Mouse (Mus musculus) kidney, embryonic 16.5 days (tissue): Measurements from ENCODE around the gene Amhr2. TPM values are rescaled to one million over a fixed set of nuclear protein-coding genes. Genes with fewer than 3 reads are reported as not detected.

Experiments used
- ATAC-seq: fragments of 200-750 bp; cut with Nextera tagmentation; 2 replicates; pipeline ENCODE4 v1.8.0; 2017; ENCODE audit warnings: moderate TSS enrichment; ENCODE audit not compliant: low FRiP score, low TSS enrichment
- H3K27ac ChIP-seq: fragments of 300-500 bp; sonication (generic); 2 replicates; pipeline ENCODE4 v1.5.1; 2014; ENCODE audit warnings: low read length
- H3K27me3 ChIP-seq: fragments of 300-500 bp; sonication (generic); 2 replicates; pipeline ENCODE4 v1.6.1; 2014; ENCODE audit warnings: low read length, control low read depth, mixed read lengths; ENCODE audit not compliant: insufficient read depth
- H3K36me3 ChIP-seq: fragments of 300-500 bp; sonication (generic); 2 replicates; pipeline ENCODE4 v1.6.1; 2014; ENCODE audit warnings: low read length, control low read depth, mixed read lengths; ENCODE audit not compliant: insufficient read depth
- H3K4me1 ChIP-seq: fragments of 300-500 bp; sonication (generic); 2 replicates; pipeline ENCODE4 v1.6.1; 2014; ENCODE audit warnings: low read length, control low read depth, mixed read lengths; ENCODE audit not compliant: insufficient read depth
- H3K4me2 ChIP-seq: fragments of 300-500 bp; sonication (generic); replicated peaks from 2 replicates; pipeline ENCODE4 v1.6.1; 2014; ENCODE audit warnings: low read depth, low read length
- H3K4me3 ChIP-seq: fragments of 300-500 bp; sonication (generic); 2 replicates; pipeline ENCODE4 v1.5.1; 2014; ENCODE audit warnings: mild to moderate bottlenecking, low read length
- H3K9ac ChIP-seq: fragments of 300-500 bp; sonication (generic); replicated peaks from 2 replicates; pipeline ENCODE4 v1.6.1; 2014; ENCODE audit warnings: low read length
- H3K9me3 ChIP-seq: fragments of 300-500 bp; sonication (generic); 2 replicates; pipeline ENCODE4 v1.6.1; 2016; ENCODE audit warnings: low read length, control low read depth
- WGBS: fragments of 180-500 bp; shearing (Covaris S2); extraction: QIAGEN DNeasy Blood & Tissue Kit; methylation state at CpG from one replicate; pipeline ENCODE4 v1.1.7; 2014; 5-methylcytosine and 5-hydroxymethylcytosine counted together
- polyA plus RNA-seq: library from polyadenylated mRNA; unstranded; fragments of >200 nt; fragmentation: Nextera tagmentation; extraction: Ambion mirVana; gene quantifications from 2 replicates; pipeline ENCODE4 v1.2.1, GENCODE M21; 2015

Amhr2 gene
- polyA plus RNA-seq, 1 experiment from 2014 or later, result 1.7 TPM

GRCm38 (mm10) chr15:102421437-102421836 is 23.7 kb upstream of the Amhr2 start:
- Histone ChIP-seq H3K27me3 (no peaks in the 10 kb centered on the region), H3K9me3 (no peaks in the 10 kb centered on the region), H3K27ac (no peak overlapping the region), H3K9ac (no peak overlapping the region), H3K4me3 (no peak overlapping the region), H3K36me3 (peaks cover 25% of the 10 kb centered on the region), H3K4me1 (0 out of 2 replicates have a peak, but pooled peaks cover 4% of the 10 kb centered on the region), H3K4me2 (no peak overlapping the region)
- WGBS, result 57% methylated on average over 3 of the region's 3 CpGs
- ATAC-seq, result no peak

- H3K4me2 ChIP-seq, result no peak overlapping the region
- WGBS, result 97% methylated on average over 2 of the region's 2 CpGs
- H3K9ac ChIP-seq, result no peak overlapping the region
- no peaks in the 10 kb centered on the region for H3K9me3 ChIP-seq
- no peak overlapping the region for H3K27ac ChIP-seq
- H3K4me1 ChIP-seq, result 0 out of 2 replicates have a peak, but pooled peaks cover 4% of the 10 kb centered on the region
- no peak overlapping the region for H3K4me3 ChIP-seq
- H3K27me3 ChIP-seq, result no peaks in the 10 kb centered on the region
- H3K36me3 ChIP-seq, result peaks cover 36% of the 10 kb centered on the region
- no peak for ATAC-seq
Measured at GRCm38 (mm10) chr15:102423602-102424240, 21.4 kb upstream of the Amhr2 start.

- Histone ChIP-seq H3K27ac (no peak overlapping the region), H3K9me3 (no peaks in the 10 kb centered on the region), H3K27me3 (no peaks in the 10 kb centered on the region), H3K4me3 (no peak overlapping the region), H3K4me1 (0 out of 2 replicates have a peak, but pooled peaks cover 4% of the 10 kb centered on the region), H3K4me2 (no peak overlapping the region), H3K9ac (no peak overlapping the region), H3K36me3 (peaks cover 44% of the 10 kb centered on the region)
- 81% methylated on average over 2 of the region's 2 CpGs for WGBS
- no peak for ATAC-seq
Measured at GRCm38 (mm10) chr15:102424657-102425056, 20.5 kb upstream of the Amhr2 start.

GRCm38 (mm10) chr15:102426963-102427362 is 18.2 kb upstream of the Amhr2 start:
- Histone ChIP-seq H3K27me3 (no peaks in the 10 kb centered on the region), H3K9me3 (no peaks in the 10 kb centered on the region), H3K4me1 (no peaks in the 10 kb centered on the region), H3K27ac (no peak overlapping the region), H3K4me3 (no peak overlapping the region), H3K9ac (no peak overlapping the region), H3K4me2 (no peak overlapping the region), H3K36me3 (peaks cover 58% of the 10 kb centered on the region)
- ATAC-seq, result no peak
- WGBS, result 97% methylated on average over 1 of the region's 1 CpGs

- Histone ChIP-seq H3K4me2 (no peak overlapping the region), H3K9ac (no peak overlapping the region), H3K27me3 (no peaks in the 10 kb centered on the region), H3K27ac (no peak overlapping the region), H3K9me3 (no peaks in the 10 kb centered on the region), H3K4me3 (no peak overlapping the region), H3K36me3 (peaks cover 61% of the 10 kb centered on the region), H3K4me1 (no peaks in the 10 kb centered on the region)
- WGBS, result 80% methylated on average over 1 of the region's 1 CpGs
- no peak for ATAC-seq
Measured at GRCm38 (mm10) chr15:102432046-102432445, 13.1 kb upstream of the Amhr2 start.

GRCm38 (mm10) chr15:102433173-102433572 is 12.0 kb upstream of the Amhr2 start:
- Histone ChIP-seq H3K27ac (no peak overlapping the region), H3K9ac (no peak overlapping the region), H3K4me3 (no peak overlapping the region), H3K36me3 (peaks cover 55% of the 10 kb centered on the region), H3K4me1 (no peaks in the 10 kb centered on the region), H3K27me3 (no peaks in the 10 kb centered on the region), H3K9me3 (no peaks in the 10 kb centered on the region), H3K4me2 (no peak overlapping the region)
- WGBS, result 92% methylated on average over 4 of the region's 4 CpGs
- no peak for ATAC-seq

- no peak overlapping the region for H3K4me2 ChIP-seq
- WGBS, result 48% methylated on average over 2 of the region's 2 CpGs
- no peaks in the 10 kb centered on the region for H3K9me3 ChIP-seq
- H3K4me1 ChIP-seq, result 0 out of 2 replicates have a peak, but pooled peaks cover 3% of the 10 kb centered on the region
- ATAC-seq, result 0 out of 2 replicates have a peak, but pooled peaks have one; percentile 15
- H3K9ac ChIP-seq, result no peak overlapping the region
- no peak overlapping the region for H3K4me3 ChIP-seq
- H3K27ac ChIP-seq, result no peak overlapping the region
- H3K27me3 ChIP-seq, result no peaks in the 10 kb centered on the region
- no peaks in the 10 kb centered on the region for H3K36me3 ChIP-seq
Measured at GRCm38 (mm10) chr15:102442490-102442889, 2.7 kb upstream of the Amhr2 start.

GRCm38 (mm10) chr15:102446448-102446847 is 1.3 kb downstream of the Amhr2 start:
- no peaks in the 10 kb centered on the region for H3K9me3 ChIP-seq
- H3K9ac ChIP-seq, result no peak overlapping the region
- H3K4me3 ChIP-seq, result no peak overlapping the region
- no peak overlapping the region for H3K4me2 ChIP-seq
- ATAC-seq, result no peak
- H3K27ac ChIP-seq, result no peak overlapping the region
- WGBS, result 44% methylated on average over 5 of the region's 6 CpGs
- no peaks in the 10 kb centered on the region for H3K27me3 ChIP-seq
- H3K36me3 ChIP-seq, result no peaks in the 10 kb centered on the region
- H3K4me1 ChIP-seq, result 0 out of 2 replicates have a peak, but pooled peaks cover 3% of the 10 kb centered on the region

- 33% methylated on average over 8 of the region's 8 CpGs for WGBS
- no peak overlapping the region for H3K4me3 ChIP-seq
- ATAC-seq, result no peak
Measured at GRCm38 (mm10) chr15:102449366-102449765, 4.2 kb downstream of the Amhr2 start.

GRCm38 (mm10) chr15:102450928-102451327 is 5.8 kb downstream of the Amhr2 start:
- Histone ChIP-seq H3K27ac (no peak overlapping the region), H3K4me2 (0 out of 2 replicates have a peak overlapping the region, but pooled peaks have one; percentile 4), H3K4me3 (no peak overlapping the region), H3K9ac (no peak overlapping the region), H3K27me3 (no peaks in the 10 kb centered on the region), H3K36me3 (no peaks in the 10 kb centered on the region), H3K9me3 (no peaks in the 10 kb centered on the region), H3K4me1 (0 out of 2 replicates have a peak, but pooled peaks cover 3% of the 10 kb centered on the region)
- 23% methylated on average over 7 of the region's 7 CpGs for WGBS
- no peak for ATAC-seq

More at GRCm38 (mm10) chr15:102449366-102449765, 4.2 kb downstream of the Amhr2 start:
- no peak overlapping the region for H3K27ac ChIP-seq
- no peaks in the 10 kb centered on the region for H3K36me3 ChIP-seq
- H3K27me3 ChIP-seq, result no peaks in the 10 kb centered on the region
- no peak overlapping the region for H3K4me2 ChIP-seq
- no peaks in the 10 kb centered on the region for H3K9me3 ChIP-seq
- H3K4me1 ChIP-seq, result 0 out of 2 replicates have a peak, but pooled peaks cover 3% of the 10 kb centered on the region
- no peak overlapping the region for H3K9ac ChIP-seq
